ENCODE assay signal across 11 mouse cellular contexts in genomic region chr14:105779349-105779748, GRCm38 (mm10).
DNase-seq lines count a peak whose midpoint lies in the region; ATAC-seq and TF ChIP-seq lines count a peak whose summit lies in the region.
"Had no signal": no experiment of that assay in that cellular context is flagged by ENCODE, and none has a peak within 500 bp of the region (broad histone marks: within the 10 kb centered on the region; RNA-seq: fewer than 3 reads in every experiment).

No protein-coding gene starts in this region.

- no peak overlapping the region for H3K4me2 ChIP-seq in forebrain, embryonic 16.5 days (ENCODE audit: low read length)
- no peak overlapping the region for H3K4me2 ChIP-seq in forebrain, embryonic 11.5 days (ENCODE audit: low read depth, low read length, severe bottlenecking)
- no peak overlapping the region for H3K4me2 ChIP-seq in midbrain, embryonic 14.5 days (ENCODE audit: low read length)
- no peak overlapping the region for H3K4me2 ChIP-seq in neural tube, embryonic 15.5 days
- H3K4me2 ChIP-seq: embryonic facial prominence, embryonic 12.5 days; limb, embryonic 15.5 days had no signal

- in situ Hi-C loops in Patski (cut with MboI; ENCODE audit: low pct_unique_long_range_greater_than_20kb): no loop called here

- no peaks in the 10 kb centered on the region for H3K9me3 ChIP-seq in forebrain, embryonic 16.5 days (ENCODE audit: control insufficient read depth, low read length)
- no peaks in the 10 kb centered on the region; the same call in 1 of the 2 replicates for H3K9me3 ChIP-seq in forebrain, embryonic 11.5 days (ENCODE audit: control insufficient read depth, low read length)
- H3K9me3 ChIP-seq in midbrain, embryonic 14.5 days (ENCODE audit: control insufficient read depth, low read length): no peaks in the 10 kb centered on the region
- H3K9me3 ChIP-seq in neural tube, embryonic 15.5 days (replicated peaks): no peaks in the 10 kb centered on the region
- H3K9me3 ChIP-seq: embryonic facial prominence, embryonic 12.5 days; limb, embryonic 15.5 days had no signal

- POLR2A ChIA-PET in Patski (lab: Charles Lee): no interaction called here

- TF ChIP-seq CTCF in Patski (IDR thresholded peaks at IDR 0.05): no peak

- H3K9ac ChIP-seq in forebrain, embryonic 16.5 days (replicated peaks; ENCODE audit: low read depth, low read length): no peak overlapping the region
- no peak overlapping the region for H3K9ac ChIP-seq in forebrain, embryonic 11.5 days (ENCODE audit: low read length)
- no peak overlapping the region for H3K9ac ChIP-seq in midbrain, embryonic 14.5 days (replicated peaks; ENCODE audit: low read length)
- no peak overlapping the region for H3K9ac ChIP-seq in neural tube, embryonic 15.5 days (replicated peaks)
- H3K9ac ChIP-seq: embryonic facial prominence, embryonic 12.5 days; limb, embryonic 15.5 days had no signal

- CTCF ChIA-PET in Patski (lab: Charles Lee): interaction anchor here (0.7 kb wide), 1 partner anchor 9 kb away, joined by 3 read pairs; no protein-coding TSS in a partner anchor

- DNase-seq in forebrain, embryonic 11.5 days (ENCODE audit: low spot score): no peak
- peak; percentile 12 for DNase-seq in Patski (ENCODE audit: low read depth, low spot score)
- peak; percentile 50 to 84 for DNase-seq in frontal cortex, adult 2 months (ENCODE audit: extremely low spot score in 1 of 2, low spot score in 1 of 2)
- DNase-seq in kidney, postnatal 25 days: peak; percentile 65 to 83
- DNase-seq in lung, postnatal 10 days: peak; percentile 76
- no peak for DNase-seq in midbrain, embryonic 14.5 days

- no peaks in the 10 kb centered on the region for H3K36me3 ChIP-seq in forebrain, embryonic 16.5 days (ENCODE audit: control insufficient read depth, insufficient read depth)
- no peaks in the 10 kb centered on the region for H3K36me3 ChIP-seq in forebrain, embryonic 11.5 days (ENCODE audit: control insufficient read depth, insufficient read depth, low read length)
- H3K36me3 ChIP-seq in midbrain, embryonic 14.5 days (ENCODE audit: control insufficient read depth, insufficient read depth, low read length): no peaks in the 10 kb centered on the region
- H3K36me3 ChIP-seq in neural tube, embryonic 15.5 days: no peaks in the 10 kb centered on the region
- H3K36me3 ChIP-seq: embryonic facial prominence, embryonic 12.5 days; limb, embryonic 15.5 days had no signal

- no peaks in the 10 kb centered on the region for H3K27me3 ChIP-seq in forebrain, embryonic 16.5 days (replicated peaks; ENCODE audit: control insufficient read depth, insufficient read depth, low read length)
- no peaks in the 10 kb centered on the region for H3K27me3 ChIP-seq in forebrain, embryonic 11.5 days (ENCODE audit: control insufficient read depth, insufficient read depth, low read length)
- no peaks in the 10 kb centered on the region for H3K27me3 ChIP-seq in Patski
- H3K27me3 ChIP-seq in midbrain, embryonic 14.5 days (ENCODE audit: control insufficient read depth, insufficient read depth, low read length): no peaks in the 10 kb centered on the region
- H3K27me3 ChIP-seq in neural tube, embryonic 15.5 days (replicated peaks): no peaks in the 10 kb centered on the region
- H3K27me3 ChIP-seq: CH12.LX; embryonic facial prominence, embryonic 12.5 days; limb, embryonic 15.5 days had no signal

- WGBS in forebrain, embryonic 16.5 days: 48% methylated on average over 4 of the region's 4 CpGs
- 75% methylated on average over 4 of the region's 4 CpGs for WGBS in forebrain, embryonic 11.5 days
- 71% methylated on average over 4 of the region's 4 CpGs for WGBS in midbrain, embryonic 14.5 days
- 75% methylated on average over 4 of the region's 4 CpGs for WGBS in neural tube, embryonic 15.5 days

- H3K4me3 ChIP-seq in forebrain, embryonic 16.5 days (replicated peaks; ENCODE audit: low read length): no peak overlapping the region
- no peak overlapping the region for H3K4me3 ChIP-seq in forebrain, embryonic 11.5 days (ENCODE audit: low read depth, low read length)
- no peak overlapping the region for H3K4me3 ChIP-seq in midbrain, embryonic 14.5 days (replicated peaks; ENCODE audit: low read depth, low read length)
- H3K4me3 ChIP-seq in neural tube, embryonic 15.5 days (replicated peaks): no peak overlapping the region
- H3K4me3 ChIP-seq: embryonic facial prominence, embryonic 12.5 days; limb, embryonic 15.5 days had no signal

- peak; percentile 50; the same call in 1 of the 2 replicates for ATAC-seq in forebrain, embryonic 16.5 days
- ATAC-seq in forebrain, embryonic 11.5 days (replicated peaks; ENCODE audit: low FRiP score): no peak
- ATAC-seq in Patski: peak; percentile 47
- ATAC-seq in midbrain, embryonic 14.5 days (ENCODE audit: low FRiP score, low TSS enrichment): no peak
- no peak for ATAC-seq in neural tube, embryonic 15.5 days (ENCODE audit: low FRiP score)

- H3K4me1 ChIP-seq in forebrain, embryonic 16.5 days (replicated peaks; ENCODE audit: control insufficient read depth, insufficient read depth, low read length): no peaks in the 10 kb centered on the region
- no peaks in the 10 kb centered on the region for H3K4me1 ChIP-seq in forebrain, embryonic 11.5 days (replicated peaks; ENCODE audit: control insufficient read depth, insufficient read depth, low read length)
- no peaks in the 10 kb centered on the region for H3K4me1 ChIP-seq in midbrain, embryonic 14.5 days (ENCODE audit: control insufficient read depth, insufficient read depth, low read length)
- H3K4me1 ChIP-seq in neural tube, embryonic 15.5 days: no peaks in the 10 kb centered on the region
- H3K4me1 ChIP-seq: limb, embryonic 15.5 days had no signal

- H3K27ac ChIP-seq in forebrain, embryonic 16.5 days (ENCODE audit: low read length): no peak overlapping the region
- no peak overlapping the region for H3K27ac ChIP-seq in forebrain, embryonic 11.5 days (ENCODE audit: low read depth, low read length)
- H3K27ac ChIP-seq in midbrain, embryonic 14.5 days (replicated peaks; ENCODE audit: low read depth, low read length): no peak overlapping the region
- H3K27ac ChIP-seq in neural tube, embryonic 15.5 days (replicated peaks): no peak overlapping the region
- H3K27ac ChIP-seq: embryonic facial prominence, embryonic 12.5 days; limb, embryonic 15.5 days had no signal

Comparison
In these comparisons a context has a peak if more than half of its experiments do, and no peak if none do; other contexts are left out.
1. ATAC-seq: peak in forebrain, embryonic 16.5 days (single experiment) and Patski (single experiment); none in forebrain, embryonic 11.5 days (single experiment), midbrain, embryonic 14.5 days (single experiment) and neural tube, embryonic 15.5 days (single experiment).
2. DNase-seq: peak in Patski (single experiment), frontal cortex, adult 2 months (2 of 2), kidney, postnatal 25 days (2 of 2) and lung, postnatal 10 days (single experiment); none in forebrain, embryonic 11.5 days (single experiment) and midbrain, embryonic 14.5 days (single experiment).